Mouse (Mus musculus) spleen, adult 18-20 months (tissue): ENCODE measurements at regions not wholly inside any gene's neighbourhood (a gene's known extent, or its start where the extent isn't known, plus 50 kb on each side); places are given as distances from the start of the nearest gene placed in this dataset.

ENCODE experiments used
- DNase-seq, 2 experiments: peaks; one replicate each; pipeline ENCODE4 v3.0.0; 2022; ENCODE audit warnings: mixed read lengths in 2 of 2

DNA sequence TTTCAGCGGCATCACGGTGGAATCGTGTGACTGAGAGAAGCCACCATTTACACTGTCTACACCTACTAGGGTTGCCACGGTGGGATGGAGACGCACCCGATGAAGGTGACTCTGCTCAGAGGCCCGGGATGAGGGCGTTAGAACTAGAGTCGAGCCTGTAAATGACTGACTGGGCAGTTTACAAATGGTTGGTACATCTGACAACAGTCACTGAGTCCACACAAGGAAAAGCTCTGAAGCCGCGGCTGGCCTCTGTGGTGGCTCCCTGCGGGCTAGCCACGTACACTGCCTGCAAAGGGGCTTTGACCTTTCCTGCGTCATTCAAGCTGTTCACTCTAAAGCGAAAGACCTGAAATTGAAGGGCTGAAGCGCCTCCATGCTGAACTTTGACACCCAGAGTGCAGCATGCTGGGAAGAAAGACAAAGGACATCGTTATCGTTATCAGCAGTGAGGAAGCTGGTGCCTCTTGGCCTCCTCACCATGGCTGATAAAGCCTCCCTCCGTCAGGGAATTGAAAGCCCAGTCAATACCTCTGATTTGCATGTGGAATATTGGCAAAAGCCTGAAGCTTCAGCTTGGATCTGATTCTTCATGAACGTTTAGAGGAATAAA lies 462.1 kb upstream of the Arglu1 start:
- no peak for DNase-seq

DNA sequence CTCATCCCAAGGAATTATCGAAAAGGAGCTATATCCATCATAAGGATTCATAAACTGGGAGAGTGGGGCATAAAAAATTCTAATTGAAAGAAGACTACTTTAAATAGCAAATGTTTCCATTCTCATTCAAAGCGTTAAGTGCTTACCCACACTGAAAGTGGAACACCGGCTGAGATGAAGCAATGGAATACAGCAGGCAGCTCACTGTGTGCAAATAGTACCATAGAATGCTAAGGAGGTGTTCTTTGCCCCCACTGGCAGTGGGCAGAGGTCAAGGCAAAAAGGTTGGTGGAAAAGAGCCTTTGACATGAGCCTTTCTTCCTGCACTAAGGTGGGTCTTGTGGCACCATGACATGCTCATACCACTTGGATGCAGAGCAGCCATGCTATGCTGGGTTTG lies 454.0 kb upstream of the Arglu1 start:
- DNase-seq: no peak

DNA sequence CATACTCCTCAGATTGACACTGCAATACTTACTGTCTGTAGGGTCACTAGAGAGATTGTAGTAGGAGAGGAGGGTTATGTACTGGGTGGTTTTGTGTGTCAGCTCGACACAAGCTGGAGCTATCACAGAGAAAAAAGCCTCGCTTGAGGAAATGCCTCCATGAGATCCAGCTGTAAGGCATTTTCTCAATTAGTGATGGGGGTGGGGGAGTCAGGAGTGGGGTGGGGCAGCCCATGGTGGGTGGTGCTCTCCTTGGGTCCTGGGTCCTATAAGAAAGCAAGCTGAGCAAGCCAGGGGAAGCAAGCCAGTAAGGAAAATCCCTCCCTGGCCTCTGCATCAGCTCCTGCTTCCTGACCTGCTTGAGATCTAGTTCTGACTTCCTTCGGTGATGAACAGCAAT lies 449.5 kb upstream of the Arglu1 start:
- no peak for DNase-seq

DNA sequence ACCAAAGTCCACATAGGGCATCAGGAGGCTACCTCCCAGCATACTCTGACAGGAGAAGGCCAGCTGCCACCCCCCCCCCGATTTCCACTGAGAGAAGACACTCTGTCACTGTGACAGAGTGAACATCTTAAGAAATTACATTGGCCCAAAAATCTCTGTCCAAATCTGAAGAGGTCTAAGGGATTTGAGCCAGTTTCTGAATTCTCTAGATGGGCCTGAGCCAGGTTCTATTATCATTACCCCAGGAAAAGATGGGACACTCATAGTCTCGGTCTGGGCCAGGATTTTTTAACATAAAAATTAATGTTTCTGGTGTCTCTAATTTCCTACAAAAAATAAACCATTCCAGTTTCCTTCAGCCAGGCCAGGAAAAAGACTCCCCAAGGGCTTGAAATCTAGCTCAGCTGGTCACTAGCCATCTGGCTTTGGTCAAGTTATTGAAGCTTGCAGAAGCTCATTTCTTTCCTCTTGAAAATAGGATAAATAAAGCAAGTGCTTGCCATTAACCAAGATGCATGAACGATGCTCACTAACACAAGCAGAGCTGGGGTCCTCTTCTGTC lies 448.8 kb upstream of the Arglu1 start:
- DNase-seq: no peak

DNA sequence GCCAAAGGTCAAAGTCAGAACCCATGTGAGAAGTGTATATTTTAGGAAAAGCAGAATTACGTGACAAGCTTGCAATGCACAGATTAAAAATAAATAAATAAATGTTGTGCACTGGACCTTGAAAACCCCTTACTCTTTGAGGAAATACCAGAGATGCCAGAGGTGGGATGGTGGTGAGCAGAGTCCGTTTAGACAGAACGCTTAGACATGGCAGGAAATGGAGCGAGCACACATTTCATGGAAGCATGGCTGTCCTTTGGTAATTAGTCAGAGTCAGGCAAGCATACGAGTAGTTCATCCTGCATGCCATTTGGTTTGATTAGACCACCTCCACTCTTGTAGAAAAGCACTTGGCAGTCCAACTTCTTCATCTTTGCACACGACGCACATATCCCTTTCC lies 443.4 kb upstream of the Arglu1 start:
- DNase-seq: no peak

DNA sequence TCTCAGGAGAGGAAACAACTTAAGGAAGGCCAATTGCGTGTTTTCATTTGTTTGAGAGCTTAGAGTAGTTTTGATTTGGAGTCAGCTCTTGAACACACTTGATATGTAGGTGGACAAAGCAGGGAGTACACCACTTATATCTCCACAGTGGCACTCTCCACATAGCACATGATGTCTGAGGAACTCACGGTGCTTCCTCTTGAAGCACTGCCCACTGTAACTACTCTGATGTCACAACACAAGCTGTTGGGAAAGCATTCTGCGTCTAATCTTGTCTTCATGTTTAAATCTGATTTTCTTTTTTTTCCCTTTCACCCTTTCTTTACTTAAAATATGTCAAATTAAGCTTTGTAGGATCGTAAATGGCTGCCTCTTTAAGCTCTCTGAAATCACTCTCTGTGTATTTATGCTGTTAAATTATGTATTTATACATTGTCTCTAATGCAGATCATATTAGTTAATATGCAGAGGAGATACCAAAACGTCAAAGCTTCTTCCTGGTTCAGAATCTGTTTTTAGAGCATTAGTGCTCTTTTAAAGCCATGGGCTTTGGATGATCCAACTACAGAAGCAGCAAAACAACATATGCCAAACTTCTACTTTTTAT lies 442.4 kb upstream of the Arglu1 start:
- no peak for DNase-seq

DNA sequence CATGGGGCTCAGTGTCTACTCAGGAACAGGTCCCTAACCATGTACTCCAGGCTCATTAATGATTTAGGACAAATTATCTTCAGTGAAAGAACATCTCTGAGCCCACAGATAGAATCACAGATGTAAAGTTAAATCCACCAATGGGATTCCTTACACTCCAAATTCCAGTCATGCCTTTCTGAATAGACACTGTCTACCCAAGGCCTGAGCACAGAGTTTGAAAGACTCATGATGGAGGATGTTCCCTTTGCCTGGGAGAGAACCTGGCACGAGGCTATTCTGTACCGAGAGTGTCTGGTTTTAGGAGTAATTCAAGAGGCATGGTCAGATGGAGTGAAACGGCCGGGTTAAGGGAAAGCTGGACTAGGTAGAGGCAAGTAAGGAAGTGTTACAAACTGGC lies 440.9 kb upstream of the Arglu1 start:
- DNase-seq: no peak

DNA sequence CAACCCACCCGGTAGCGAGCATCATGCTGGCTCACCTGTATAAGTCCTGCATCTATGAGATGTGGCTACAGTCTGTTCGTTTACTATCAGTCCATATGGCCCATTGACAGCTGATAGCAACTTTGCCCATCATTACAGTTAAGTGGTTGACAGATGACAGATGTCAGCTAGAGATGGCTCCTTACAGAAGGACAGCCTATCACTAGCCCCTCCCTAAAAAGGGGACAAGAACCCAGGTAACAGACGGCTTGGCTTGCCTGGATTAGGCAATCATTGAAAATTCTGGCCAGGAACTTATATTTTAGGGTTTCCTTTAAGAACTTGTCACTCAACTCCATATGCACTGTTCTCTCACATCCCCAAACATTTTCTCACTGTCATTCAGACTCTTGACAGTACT lies 434.2 kb upstream of the Arglu1 start:
- no peak for DNase-seq

DNA sequence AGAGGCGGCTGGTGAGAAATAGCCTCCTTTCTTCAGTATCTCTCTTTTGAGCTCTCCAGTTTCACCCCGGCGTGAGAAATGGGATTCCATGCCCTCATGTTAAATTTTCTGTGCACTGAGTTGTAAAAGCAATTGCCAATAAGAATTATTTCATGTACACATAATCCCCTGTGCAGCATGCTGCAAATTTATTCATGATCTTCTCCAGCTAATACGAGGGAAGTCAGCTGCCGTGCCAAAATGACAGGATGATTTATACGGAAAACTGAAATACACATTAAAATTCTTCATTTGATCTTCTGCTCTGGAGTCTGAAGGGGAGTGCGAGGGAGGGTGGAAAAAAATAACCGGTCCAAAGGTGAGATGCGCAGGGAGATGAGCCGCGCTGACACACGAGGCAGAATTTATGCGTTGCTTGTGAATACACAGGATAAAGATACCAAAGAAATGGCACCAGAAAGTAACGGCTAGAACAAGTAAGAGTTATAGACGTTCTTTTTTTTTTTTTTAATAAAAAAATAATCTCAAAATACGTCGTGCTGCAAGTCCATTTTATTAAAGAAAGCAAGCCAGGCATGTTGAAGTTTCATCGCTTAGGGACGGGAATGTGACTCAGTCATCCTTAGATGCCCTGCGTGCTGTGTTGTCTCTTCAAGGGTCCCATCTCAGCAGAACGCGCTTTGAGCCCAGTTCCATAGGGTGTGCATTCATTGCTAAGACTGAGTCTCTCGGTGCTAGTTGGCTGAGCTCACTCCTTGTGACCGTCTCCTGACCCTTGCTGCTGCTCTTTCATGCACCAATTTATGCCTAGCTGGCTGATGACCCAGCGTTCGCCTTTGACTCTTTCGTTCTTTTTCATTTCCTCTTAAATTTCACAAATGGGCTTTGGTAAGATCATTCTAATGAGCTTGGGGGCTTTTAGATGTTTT lies 427.8 kb upstream of the Arglu1 start:
- DNase-seq: no peak

DNA sequence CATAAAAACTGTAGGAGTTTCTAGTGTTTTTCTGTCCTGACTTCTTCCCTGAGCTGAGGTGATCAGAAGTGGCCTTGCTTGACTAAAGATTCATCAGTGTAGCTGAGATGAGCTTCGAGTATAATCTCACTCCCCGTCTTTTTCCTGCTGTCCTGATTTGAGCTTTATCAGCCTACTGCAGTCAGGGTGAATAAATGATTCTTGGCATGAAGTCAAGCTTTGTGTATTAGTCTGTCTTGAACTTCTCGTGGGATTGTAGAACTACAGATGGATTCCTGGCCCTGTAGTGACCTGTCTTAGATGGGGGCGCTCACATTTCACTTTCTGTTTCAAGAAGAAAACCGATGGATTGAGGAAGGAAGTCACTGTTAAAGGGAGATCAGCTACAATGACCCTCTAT lies 405.7 kb upstream of the Arglu1 start:
- no peak for DNase-seq

DNA sequence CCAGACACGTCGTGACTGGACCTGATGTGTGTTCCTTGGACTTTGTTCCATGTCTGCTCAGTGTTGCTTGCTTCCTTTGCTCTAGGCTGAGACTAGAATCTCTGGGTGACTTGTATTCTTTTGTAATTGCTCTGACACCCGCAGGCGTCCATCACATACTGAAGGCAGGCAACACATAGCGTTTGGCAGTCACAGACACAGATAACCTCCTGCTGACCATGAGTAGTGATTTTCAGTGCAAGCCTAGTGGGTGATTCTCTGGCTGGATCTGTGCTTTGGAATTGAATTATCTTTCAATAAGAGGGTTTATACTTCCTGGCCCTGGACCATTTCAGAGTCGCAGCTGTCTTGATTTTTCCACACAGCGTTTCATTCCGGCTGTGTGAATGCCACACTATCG lies 403.7 kb upstream of the Arglu1 start:
- DNase-seq: no peak

DNA sequence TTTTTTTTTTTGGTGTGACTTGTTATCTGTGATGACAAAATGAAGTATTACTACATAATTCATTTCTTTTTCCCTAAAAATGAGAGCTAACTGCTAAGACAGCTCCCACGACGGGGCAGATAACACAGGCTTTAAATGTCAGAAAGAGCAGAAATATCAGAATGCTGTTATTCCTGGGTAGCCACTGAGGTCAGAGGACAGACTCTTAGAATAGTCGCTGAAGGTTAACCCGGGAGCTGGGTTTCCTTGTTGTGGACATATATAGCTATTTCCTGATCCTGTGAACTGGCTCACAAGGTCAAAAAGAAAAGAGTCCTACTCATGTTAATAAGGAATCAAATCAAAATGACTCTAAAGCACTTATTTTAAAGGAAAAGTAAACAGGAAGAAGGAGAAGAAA lies 403.0 kb upstream of the Arglu1 start:
- no peak for DNase-seq

DNA sequence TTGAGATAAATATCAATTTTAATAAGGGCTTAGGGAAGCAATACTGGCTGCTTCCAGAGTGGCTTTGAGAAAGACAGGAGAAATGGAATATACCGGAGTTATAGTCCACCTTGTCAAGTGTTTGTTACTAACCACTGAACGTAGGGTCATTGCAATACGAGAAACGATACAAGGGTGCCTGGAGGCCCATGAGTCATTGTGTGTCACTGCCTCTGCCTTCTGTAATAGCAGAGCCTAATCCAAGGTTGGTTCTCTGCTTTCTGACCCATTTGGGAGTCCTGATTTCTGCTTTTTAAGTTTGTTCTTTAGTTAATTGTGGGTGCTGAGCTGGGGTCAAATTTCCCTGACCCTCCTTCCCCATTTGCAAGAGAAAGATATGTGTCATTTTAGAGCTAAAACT lies 382.4 kb upstream of the Arglu1 start:
- DNase-seq: no peak

DNA sequence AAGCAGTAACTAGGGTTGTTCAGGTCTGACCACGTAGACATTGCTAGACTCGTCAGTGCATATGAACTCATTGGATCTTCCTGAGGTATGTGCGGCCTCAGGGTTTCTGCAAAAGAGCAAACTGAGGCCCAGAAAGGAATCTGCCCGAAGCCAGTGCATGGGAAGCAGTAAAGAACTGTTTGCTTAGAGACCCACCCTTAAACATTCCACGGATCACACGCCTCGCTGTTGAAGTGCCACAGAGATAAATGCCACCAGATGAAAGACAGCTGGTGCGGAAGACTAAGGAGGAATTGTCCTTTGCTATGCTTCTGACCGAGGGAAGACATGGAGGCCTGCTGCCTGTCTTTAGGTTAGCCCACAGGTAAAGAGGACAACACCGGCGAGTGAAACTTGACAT lies 382.0 kb upstream of the Arglu1 start:
- no peak for DNase-seq

DNA sequence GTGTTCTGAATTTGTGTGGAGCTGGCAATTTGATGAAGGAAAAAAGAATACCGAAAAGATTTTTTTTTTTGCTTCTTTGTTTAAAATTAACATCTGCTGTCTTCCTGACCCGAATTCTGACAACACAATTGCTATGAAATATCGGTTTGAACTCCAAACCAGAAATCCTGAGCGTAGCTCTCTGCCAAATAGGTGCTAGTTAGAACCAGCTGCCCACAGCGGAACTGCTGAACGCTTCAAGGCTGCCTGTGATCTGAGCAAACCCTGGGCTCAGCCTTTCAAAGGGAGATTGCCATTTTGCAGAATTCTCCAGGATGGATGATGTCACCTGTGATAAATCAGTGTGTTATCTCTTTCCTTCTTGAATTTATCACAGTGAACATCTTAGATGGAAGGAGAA lies 380.6 kb upstream of the Arglu1 start:
- DNase-seq: no peak

DNA sequence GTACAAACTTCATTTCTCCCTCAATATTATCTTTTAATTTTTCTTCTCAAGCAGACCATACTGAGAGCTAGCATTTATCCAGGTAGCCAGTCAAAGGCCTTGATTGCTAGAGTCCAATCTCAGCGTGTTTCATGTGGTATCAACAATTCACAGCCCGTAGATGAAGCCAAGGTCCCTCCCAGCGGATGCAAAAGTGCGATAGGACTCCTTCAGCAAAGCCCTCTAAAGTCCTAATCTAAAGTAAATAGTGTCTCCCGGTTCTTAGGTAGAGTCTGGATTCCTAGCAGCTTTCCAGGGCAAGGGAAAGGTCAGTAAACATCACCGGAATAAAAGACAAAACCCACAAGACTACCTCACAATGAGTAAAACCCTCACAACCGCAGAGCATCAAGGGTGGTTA lies 379.5 kb upstream of the Arglu1 start:
- DNase-seq: no peak

DNA sequence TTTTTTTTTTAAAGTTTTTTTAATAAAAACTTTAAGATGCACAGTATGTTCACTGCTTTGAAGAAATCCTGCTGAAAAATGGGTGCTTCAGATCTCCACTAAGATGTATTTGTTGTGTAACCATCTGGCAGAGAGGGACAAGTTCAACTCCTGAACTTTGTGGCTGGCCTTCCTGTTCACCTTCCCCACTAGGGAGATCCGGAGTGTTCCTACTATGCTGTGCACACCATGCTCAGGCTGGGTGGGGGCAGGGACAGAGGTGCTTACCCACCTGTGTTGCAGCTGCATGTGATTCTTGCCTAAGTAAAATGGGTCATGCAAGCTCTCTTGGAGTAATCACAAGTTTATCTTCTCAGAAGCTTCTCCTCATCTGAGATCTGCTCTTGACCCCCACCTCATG lies 377.4 kb upstream of the Arglu1 start:
- DNase-seq: no peak

DNA sequence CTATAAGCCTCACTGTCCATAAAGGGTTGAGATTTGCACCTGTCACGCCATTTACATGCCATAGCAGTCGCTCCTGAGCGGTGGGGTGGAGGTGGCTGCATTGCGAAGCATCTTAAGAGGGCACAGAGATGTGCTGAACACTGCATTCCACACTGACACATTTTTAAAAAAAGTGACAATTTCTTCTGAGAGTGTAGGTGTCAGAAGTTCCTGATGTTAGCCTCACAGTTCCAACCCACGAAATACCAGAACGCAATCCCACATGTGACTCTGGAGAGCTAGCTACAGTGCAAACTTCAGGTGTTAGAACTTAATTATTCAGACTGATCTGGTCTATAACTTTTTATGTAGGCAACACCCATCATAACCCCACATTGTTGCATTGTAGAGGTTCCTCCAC lies 369.8 kb upstream of the Arglu1 start:
- DNase-seq: no peak

DNA sequence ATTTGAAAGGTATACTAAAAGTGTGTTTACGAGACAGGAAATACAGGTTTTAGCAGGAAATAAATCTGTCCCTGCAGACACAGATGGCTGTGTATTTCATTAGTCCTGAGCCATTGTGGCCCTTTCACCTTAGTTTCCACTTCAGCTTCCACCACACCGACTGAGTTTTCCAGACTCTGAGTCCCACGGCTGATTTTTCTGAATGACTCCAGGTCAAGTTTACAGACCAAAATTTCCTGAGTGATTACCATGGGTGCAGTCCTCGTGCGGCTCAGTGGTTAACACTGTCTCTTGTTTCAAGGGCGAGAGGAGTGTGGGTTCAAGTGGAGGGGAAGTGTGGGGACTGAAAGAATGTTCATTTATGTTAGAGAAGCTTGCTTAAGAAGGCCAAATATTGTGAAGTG lies 365.1 kb upstream of the Arglu1 start:
- DNase-seq: no peak

DNA sequence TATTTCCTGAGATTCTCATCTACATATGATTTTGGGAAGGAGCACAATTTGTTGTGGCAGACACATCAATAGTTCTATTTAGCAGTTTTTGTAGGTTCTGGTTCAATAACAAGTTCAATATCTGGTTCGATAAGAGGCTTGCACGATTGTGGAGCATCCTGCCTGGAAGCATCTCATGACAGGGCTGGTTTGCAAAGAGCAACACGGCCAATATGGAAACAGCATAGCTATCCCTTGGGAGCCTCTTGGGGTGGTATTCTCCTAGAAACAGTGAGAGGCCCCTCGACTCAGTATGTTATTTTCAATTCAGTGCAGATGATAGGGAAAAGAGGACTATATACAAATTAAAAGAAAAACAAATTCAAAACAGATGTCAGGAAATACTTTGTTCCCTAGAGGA lies 364.5 kb upstream of the Arglu1 start:
- no peak for DNase-seq

DNA sequence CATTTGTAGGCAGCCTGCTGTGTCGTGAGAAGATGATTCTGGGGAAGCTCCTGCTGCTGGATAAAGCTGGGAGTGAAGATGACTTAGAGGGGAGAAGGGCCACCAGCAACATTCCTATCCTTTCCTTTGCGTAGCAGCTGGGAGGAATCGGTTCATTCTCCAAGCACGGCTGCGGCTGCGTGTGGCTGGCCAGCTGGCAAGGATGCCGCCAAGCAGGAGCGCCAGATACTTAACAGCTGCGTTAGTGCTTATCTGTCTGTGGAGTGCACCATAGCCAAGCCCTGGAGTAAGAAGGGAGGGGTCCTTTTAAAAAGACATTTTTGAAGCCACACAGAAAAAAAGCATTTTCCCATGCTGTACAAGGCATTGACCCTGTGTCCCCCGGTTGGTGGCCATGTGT lies 361.4 kb upstream of the Arglu1 start:
- DNase-seq: no peak

DNA sequence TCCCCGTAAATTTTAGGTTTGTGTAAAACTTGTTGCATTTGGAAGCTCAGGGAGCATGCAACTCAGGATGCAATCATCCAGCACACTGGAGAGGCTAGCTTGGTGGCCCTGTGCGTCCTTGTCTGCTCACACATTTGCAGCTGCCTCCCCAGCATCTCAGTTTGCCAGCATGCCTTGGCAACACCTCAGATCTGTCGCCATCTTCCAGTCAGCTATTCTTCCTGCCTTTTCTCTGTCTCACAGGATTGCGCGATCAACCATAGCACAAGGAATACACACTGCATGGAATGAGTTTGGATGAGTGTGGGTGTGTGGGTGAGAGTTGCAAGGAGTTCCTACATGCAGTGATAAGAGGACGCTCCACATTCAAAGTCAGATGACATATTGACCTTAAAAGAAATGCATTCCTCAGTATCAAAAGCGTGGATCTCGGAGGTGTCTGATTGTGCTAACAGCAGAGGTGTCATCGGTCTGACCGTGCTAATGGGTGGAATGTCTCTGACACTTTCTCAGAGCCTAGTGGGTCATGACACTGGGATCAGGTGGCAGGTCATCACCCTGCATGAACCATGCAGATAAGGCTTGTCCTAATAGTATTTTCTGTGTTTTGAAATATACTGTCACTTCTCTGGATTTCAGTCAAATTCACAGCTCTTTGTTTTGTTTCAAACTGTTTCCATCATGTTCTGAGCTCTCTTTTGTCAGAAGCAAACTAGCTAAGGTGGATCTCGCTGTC lies 360.6 kb upstream of the Arglu1 start:
- no peak for DNase-seq

DNA sequence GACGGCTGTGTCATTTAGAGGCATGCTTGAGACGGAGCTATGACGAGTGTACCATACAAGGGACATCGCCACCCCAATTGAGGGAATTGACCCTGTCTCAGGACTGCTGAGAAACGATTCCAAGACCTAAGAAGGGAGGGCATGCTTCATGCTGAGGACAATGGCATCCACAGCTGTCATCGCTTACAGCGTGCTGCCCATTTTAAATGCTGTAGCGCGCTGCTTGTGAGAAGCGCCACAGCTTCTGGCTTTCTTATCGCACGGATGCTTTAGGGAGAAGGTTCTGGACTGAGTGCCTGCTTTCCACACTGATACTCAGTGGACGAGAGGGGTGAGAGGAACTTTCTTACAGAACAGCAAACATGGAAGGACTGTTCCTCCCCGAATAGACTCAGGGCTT lies 357.8 kb upstream of the Arglu1 start:
- no peak for DNase-seq
